Mouse (Mus musculus) ES-E14 (cell line): ENCODE data around the gene Vps53. TPM values are rescaled to one million over a fixed set of nuclear protein-coding genes. Genes with fewer than 3 reads are reported as not detected.

Experiments used
- DNase-seq: peaks from one replicate; pipeline ENCODE4 v3.0.0-alpha.2; 2013; ENCODE audit warnings: low read depth, low spot score
- H3K27ac ChIP-seq: 2 replicates; pipeline ENCODE4 v1.5.1; 2012; ENCODE audit warnings: low read depth, mild to moderate bottlenecking, low read length, moderate library complexity, mixed read lengths; ENCODE audit not compliant: poor library complexity, insufficient read depth, severe bottlenecking
- H3K36me3 ChIP-seq: 2 replicates; pipeline ENCODE4 v1.6.1; 2012; ENCODE audit warnings: mild to moderate bottlenecking, low read length, moderate library complexity, mixed read lengths; ENCODE audit not compliant: control insufficient read depth, poor library complexity, insufficient read depth, severe bottlenecking
- H3K4me1 ChIP-seq, 2 experiments: fragments of 150-350 bp in 1 of 2; sonication (generic) in 1 of 2; 2 replicates each; pipeline ENCODE4 v1.6.1; 2012; ENCODE audit warnings: low read length in 2 of 2, mild to moderate bottlenecking in 1 of 2, mixed read lengths in 1 of 2; ENCODE audit not compliant: control insufficient read depth in 2 of 2, insufficient read depth in 2 of 2, poor library complexity in 1 of 2
- H3K4me3 ChIP-seq, 2 experiments: fragments of 150-350 bp in 1 of 2; sonication (generic) in 1 of 2; 2 replicates each; pipeline ENCODE4 v1.5.1; 2012; ENCODE audit warnings: low read length in 2 of 2, low read depth in 1 of 2, mild to moderate bottlenecking in 1 of 2, mixed read lengths in 1 of 2; ENCODE audit not compliant: insufficient read depth in 1 of 2, poor library complexity in 1 of 2, severe bottlenecking in 1 of 2
- H3K9ac ChIP-seq: 2 replicates; pipeline ENCODE4 v1.6.1; 2012; ENCODE audit warnings: low read depth, mild to moderate bottlenecking, low read length, mixed read lengths; ENCODE audit not compliant: poor library complexity, insufficient read depth, severe bottlenecking
- H3K9me3 ChIP-seq: fragments of 150-350 bp; sonication (generic); 2 replicates; pipeline ENCODE4 v1.6.1; 2012; ENCODE audit warnings: low read depth, mild to moderate bottlenecking, low read length; ENCODE audit not compliant: control insufficient read depth, insufficient read depth
- CHD2 ChIP-seq: IDR thresholded peaks from 2 replicates; pipeline ENCODE4 v1.6.1; 2014; ENCODE audit warnings: mild to moderate bottlenecking, low read depth, low read length, inconsistent platforms
- HCFC1 ChIP-seq: IDR thresholded peaks from 2 replicates; pipeline ENCODE4 v1.6.1; 2012; ENCODE audit warnings: low read length, inconsistent platforms, borderline replicate concordance; ENCODE audit not compliant: insufficient read depth
- MAFK ChIP-seq: IDR thresholded peaks from 2 replicates; pipeline ENCODE4 v1.6.1; 2014; ENCODE audit warnings: mild to moderate bottlenecking, low read depth, low read length, inconsistent platforms; ENCODE audit not compliant: insufficient read depth
- ZC3H11A ChIP-seq: IDR thresholded peaks from 2 replicates; pipeline ENCODE4 v1.6.1; 2012; ENCODE audit warnings: low read depth, mild to moderate bottlenecking, inconsistent platforms, low read length, borderline replicate concordance
- ZNF384 ChIP-seq: IDR thresholded peaks from 2 replicates; pipeline ENCODE4 v1.6.1; 2012; ENCODE audit warnings: low read depth, low read length, inconsistent platforms
- in situ Hi-C, 2 experiments: fragments of 600-800 bp; cut with MboI; formaldehyde crosslinking; loops; one replicate each; pipeline ENCODE4 v1.15.1; 2025; ENCODE audit warnings: low sequenced_read_pairs in 2 of 2, inconsistent platforms in 1 of 2; ENCODE audit not compliant: unreplicated experiment in 2 of 2
- total RNA-seq: library from RNA; depleted of rRNA; stranded (reverse); fragments of 300-350 nt; gene quantifications from 2 replicates; pipeline ENCODE4 v1.2.3, GENCODE M21; 2012

Gene Vps53
- total RNA-seq, 1 experiment, result 20.3 TPM

DNA sequence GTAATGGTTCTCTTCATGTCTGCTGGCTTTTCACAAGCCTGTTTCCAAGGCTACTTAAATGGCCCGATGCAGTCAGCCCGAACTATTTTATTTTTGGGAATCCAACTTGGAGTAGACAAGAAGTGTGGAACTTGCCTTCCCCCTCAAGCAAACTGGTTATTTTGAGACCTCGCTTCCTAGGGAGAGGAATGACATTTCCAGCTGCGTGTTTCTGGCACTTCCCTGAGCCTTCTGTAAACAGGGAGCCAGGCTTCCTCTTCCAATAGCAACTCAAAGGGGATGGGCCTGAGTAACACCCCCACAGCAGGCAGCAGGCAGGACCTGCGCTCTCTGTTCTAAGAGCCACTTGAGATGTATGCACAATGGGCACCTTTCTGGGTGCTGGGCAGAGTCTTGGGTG is 136.6 kb downstream of the Vps53 start:
- Histone ChIP-seq H3K4me1 (no peaks in the 10 kb centered on the region), H3K27ac (no peak overlapping the region), H3K4me3 (no peak overlapping the region), H3K9ac (no peak overlapping the region), H3K36me3 (no peaks in the 10 kb centered on the region), H3K9me3 (no peaks in the 10 kb centered on the region)
- TF ChIP-seq CHD2, result no peak
- no peak for TF ChIP-seq ZNF384
- TF ChIP-seq HCFC1, result no peak
- no peak for TF ChIP-seq MAFK
- TF ChIP-seq ZC3H11A, result no peak
- no peak for DNase-seq
- in situ Hi-C loops, result no loop called here

DNA sequence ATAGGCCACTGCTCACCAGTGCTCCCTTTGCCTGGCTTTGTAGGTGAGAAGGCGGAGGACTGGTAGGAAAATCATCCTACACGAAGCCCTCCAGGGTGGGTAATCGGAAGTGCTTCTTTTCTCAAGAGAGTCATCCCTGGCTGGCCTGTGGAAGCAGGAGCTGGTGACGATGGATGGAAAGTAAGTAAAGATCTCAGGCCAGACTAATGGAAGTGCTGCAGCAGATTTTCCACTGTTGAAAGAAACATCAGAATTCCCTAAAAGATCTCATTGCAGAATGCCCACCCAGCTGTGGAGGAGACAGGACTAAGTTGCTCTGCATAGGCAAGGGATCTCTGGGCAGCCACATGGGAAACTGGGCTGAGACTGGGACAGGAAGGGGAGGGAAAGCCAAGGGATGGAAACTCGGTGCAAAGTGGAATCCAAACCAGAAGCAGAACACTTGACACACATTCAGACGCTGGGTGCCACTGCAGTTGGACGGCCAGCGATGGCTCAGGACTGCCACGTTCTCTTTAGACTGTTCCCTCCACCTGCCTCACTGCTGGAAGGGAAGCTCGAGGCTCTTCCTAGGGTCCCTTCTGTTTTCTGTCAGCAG is 137.3 kb downstream of the Vps53 start:
- Histone ChIP-seq H3K9ac (no peak overlapping the region), H3K4me3 (no peak overlapping the region), H3K27ac (no peak overlapping the region), H3K36me3 (no peaks in the 10 kb centered on the region), H3K4me1 (no peaks in the 10 kb centered on the region), H3K9me3 (no peaks in the 10 kb centered on the region)
- TF ChIP-seq ZNF384 (no peak), CHD2 (no peak), ZC3H11A (no peak), HCFC1 (no peak), MAFK (no peak)
- DNase-seq, result no peak
- in situ Hi-C loops, result no loop called here

DNA sequence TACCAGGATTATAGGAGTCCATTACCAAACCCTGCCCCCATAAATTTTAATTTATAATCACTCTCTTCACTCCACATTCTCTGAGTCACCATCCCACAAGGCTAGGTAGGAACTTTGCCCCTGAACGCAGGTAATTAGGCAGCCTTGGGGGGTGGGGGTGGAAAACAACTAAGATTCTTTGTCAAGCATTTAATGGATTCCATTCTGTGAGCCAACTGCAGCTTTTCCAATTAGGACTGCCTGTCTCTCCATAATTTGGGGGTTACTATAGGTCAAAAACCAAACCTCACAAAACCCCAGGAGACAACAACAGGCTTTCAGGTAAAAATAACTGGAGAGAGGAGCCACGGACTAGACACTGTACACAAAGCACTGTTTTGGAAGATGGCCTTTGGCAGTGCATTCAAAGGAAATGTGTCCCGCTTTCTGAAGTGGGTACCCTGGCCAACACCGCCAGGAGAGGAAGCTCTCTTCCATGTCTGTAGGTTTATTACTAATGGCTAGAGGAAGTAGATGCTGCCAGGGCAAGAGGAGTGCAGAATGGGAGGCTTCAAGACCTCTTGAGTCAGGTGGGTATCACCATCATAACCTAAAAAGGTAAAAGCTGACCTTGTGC is 138.6 kb downstream of the Vps53 start:
- no peak overlapping the region for H3K9ac ChIP-seq
- H3K36me3 ChIP-seq, result no peaks in the 10 kb centered on the region
- H3K4me3 ChIP-seq, result no peak overlapping the region
- no peak for DNase-seq
- no peak overlapping the region for H3K27ac ChIP-seq
- TF ChIP-seq HCFC1 (no peak), MAFK (no peak), ZNF384 (no peak), ZC3H11A (no peak), CHD2 (no peak)
- in situ Hi-C loops, result no loop called here
- H3K9me3 ChIP-seq, result no peaks in the 10 kb centered on the region
- H3K4me1 ChIP-seq, result no peaks in the 10 kb centered on the region

DNA sequence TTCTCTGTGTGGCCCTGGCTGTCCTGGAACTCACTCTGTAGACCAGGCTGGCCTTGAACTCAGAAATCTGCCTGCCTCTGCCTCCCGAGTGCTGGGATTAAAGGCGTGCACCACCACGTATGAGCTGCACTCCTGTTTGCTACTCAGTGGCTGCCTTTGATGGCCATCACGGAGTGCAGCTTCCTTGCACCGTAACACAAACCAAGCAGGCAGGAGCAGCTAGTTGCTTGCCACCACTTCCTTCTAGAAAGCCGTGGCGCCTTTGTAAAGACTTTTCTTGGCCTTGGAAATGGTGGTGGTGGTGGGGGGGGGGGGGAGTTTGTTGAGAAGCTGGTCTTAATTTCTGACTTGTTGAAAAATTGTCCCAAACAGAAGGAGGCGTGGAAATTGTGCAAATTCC is 139.3 kb downstream of the Vps53 start:
- in situ Hi-C loops, result no loop called here
- no peaks in the 10 kb centered on the region for H3K4me1 ChIP-seq
- no peak overlapping the region for H3K9ac ChIP-seq
- no peak for DNase-seq
- no peaks in the 10 kb centered on the region for H3K36me3 ChIP-seq
- H3K9me3 ChIP-seq, result no peaks in the 10 kb centered on the region
- no peak overlapping the region for H3K4me3 ChIP-seq
- TF ChIP-seq MAFK, result no peak
- TF ChIP-seq ZC3H11A, result no peak
- TF ChIP-seq CHD2, result no peak
- no peak for TF ChIP-seq ZNF384
- no peak for TF ChIP-seq HCFC1
- no peak overlapping the region for H3K27ac ChIP-seq
